Comparison of ENCODE assay signal across 19 mouse cellular contexts in the genomic region with DNA sequence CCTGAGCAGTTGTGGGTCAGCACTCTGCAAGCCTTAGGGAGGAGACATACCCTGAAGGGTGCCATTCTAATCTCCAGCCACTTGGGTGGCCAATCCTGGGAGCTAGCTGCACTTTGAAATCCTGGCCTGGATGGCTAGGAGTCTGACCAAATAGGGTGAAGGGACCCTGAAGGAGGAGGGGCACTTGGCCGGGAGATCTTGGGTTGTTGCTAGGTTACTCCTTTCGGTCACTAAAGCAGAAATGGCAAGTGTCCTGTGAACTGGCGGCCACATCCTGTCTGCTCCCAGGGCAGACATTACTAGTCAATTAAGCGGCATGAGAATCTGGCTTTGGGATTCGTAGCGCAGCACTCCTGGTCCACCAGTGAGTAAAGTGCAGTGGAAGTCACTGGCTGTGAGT. TPM values are rescaled to one million over a fixed set of nuclear protein-coding genes. Genes with fewer than 3 reads are reported as not detected.
DNase-seq lines count a peak whose midpoint lies in the region; ATAC-seq and TF ChIP-seq lines count a peak whose summit lies in the region.
"Had no signal": no experiment of that assay in that cellular context is flagged by ENCODE, and none has a peak within 500 bp of the region (broad histone marks: within the 10 kb centered on the region; RNA-seq: fewer than 3 reads in every experiment).

No protein-coding gene starts in this region.

- H3K27ac ChIP-seq in heart, embryonic 10.5 days = peak overlapping the region; percentile 74
- peak overlapping the region; percentile 54 for H3K27ac ChIP-seq in embryonic facial prominence, embryonic 10.5 days (replicated peaks)
- H3K27ac ChIP-seq: hindbrain, embryonic 14.5 days had no signal

- H3K36me3 ChIP-seq in heart, embryonic 10.5 days = peaks cover 42% of the 10 kb centered on the region
- H3K36me3 ChIP-seq in embryonic facial prominence, embryonic 10.5 days (replicated peaks) = peaks cover 98% of the 10 kb centered on the region

- no peaks in the 10 kb centered on the region for H3K9me3 ChIP-seq in heart, embryonic 10.5 days
- H3K9me3 ChIP-seq in embryonic facial prominence, embryonic 10.5 days = no peaks in the 10 kb centered on the region

- 53% methylated on average over 6 of the region's 6 CpGs for WGBS in heart, embryonic 10.5 days
- WGBS in lung, adult 2 months = 59% methylated on average over 6 of the region's 6 CpGs
- WGBS in embryonic facial prominence, embryonic 10.5 days = 59% methylated on average over 6 of the region's 6 CpGs

- intact Hi-C loops in heart, postnatal 10 days (cut with DNase I) = loop anchor here (5.0 kb wide), 1 partner anchor 152 kb away; no protein-coding TSS in a partner anchor

- no peak for TF ChIP-seq CTCF in lung, adult 2 months (IDR thresholded peaks at IDR 0.05; ENCODE audit: insufficient read depth, low read length)

- ATAC-seq in megakaryocyte-erythroid progenitor cell, adult 5-6 weeks (replicated peaks; ENCODE audit: low FRiP score, low TSS enrichment, poor library complexity, severe bottlenecking) = no peak
- ATAC-seq: intestine, embryonic 16.5 days; liver, postnatal 0 days; Patski had no signal

- peaks cover 91% of the 10 kb centered on the region for H3K4me1 ChIP-seq in heart, embryonic 10.5 days
- H3K4me1 ChIP-seq in lung, adult 2 months (ENCODE audit: control insufficient read depth, insufficient read depth, low read length) = peaks cover 29% of the 10 kb centered on the region
- H3K4me1 ChIP-seq in embryonic facial prominence, embryonic 10.5 days = peaks cover 97% of the 10 kb centered on the region

- H3K4me3 ChIP-seq in heart, embryonic 10.5 days = 0 out of 2 replicates have a peak overlapping the region, but pooled peaks have one; percentile 6
- no peak overlapping the region for H3K4me3 ChIP-seq in lung, adult 2 months (replicated peaks; ENCODE audit: extremely low read depth, low read depth, low read length)
- H3K4me3 ChIP-seq in embryonic facial prominence, embryonic 10.5 days = no peak overlapping the region

- no peak for DNase-seq in heart, embryonic 10.5 days (ENCODE audit: low spot score)
- no peak for DNase-seq in heart, postnatal 10 days
- peak; percentile 43 to 73 for DNase-seq in lung, postnatal 4 days
- no peak for DNase-seq in lung, adult 2 months
- peak; percentile 63 for DNase-seq in MN1 (ENCODE audit: low spot score)
- no peak for DNase-seq in embryonic facial prominence, embryonic 10.5 days (ENCODE audit: low spot score)
- DNase-seq: adrenal gland, postnatal 10 days; cerebellum, adult 9-11 months; gastrocnemius, postnatal 36 days; heart, postnatal 14 days; kidney, postnatal 10 days; liver; liver, postnatal 0 days; right cerebral cortex, adult 18-20 months; thymus, postnatal 36 days had no signal

- TF ChIP-seq POLR2A in lung, adult 2 months (IDR thresholded peaks at IDR 0.05; ENCODE audit: borderline replicate concordance, extremely low read depth, low read depth, low read length) = no peak

- no peaks in the 10 kb centered on the region for H3K27me3 ChIP-seq in heart, embryonic 10.5 days (ENCODE audit: insufficient read depth, poor library complexity, severe bottlenecking)
- H3K27me3 ChIP-seq in embryonic facial prominence, embryonic 10.5 days (replicated peaks; ENCODE audit: low read depth, poor library complexity, severe bottlenecking) = no peaks in the 10 kb centered on the region
- H3K27me3 ChIP-seq: Patski had no signal

RNA-seq across cellular contexts. Expression of a gene that starts 31.3 kb away (rescaled TPM):
- 7.7 and 12.9 TPM in 2 replicates for polyA plus RNA-seq in heart, embryonic 10.5 days (2016; fragmentation: Nextera tagmentation; extraction: Ambion mirVana)
- 10 to 100 TPM in 1 of 2 experiments, 1 to 10 TPM in 1; 8.8 to 14.1 TPM for total RNA-seq in heart, postnatal 10 days (2021)
- 10.8 and 12.4 TPM in 2 replicates for polyA plus RNA-seq in lung, adult 2 months (2012; rRNA removed)
- 18.0 and 18.4 TPM in 2 replicates for polyA plus RNA-seq in embryonic facial prominence, embryonic 10.5 days (2016; fragmentation: Nextera tagmentation; extraction: Ambion mirVana)
- 25.6 and 30.1 TPM in 2 replicates for total RNA-seq in megakaryocyte-erythroid progenitor cell, adult 5-6 weeks (2014; fragmentation: Nextera tagmentation)
- total RNA-seq in megakaryocyte-erythroid progenitor cell, adult 5-6 weeks (2017) = 6.7 and 7.0 TPM in 2 replicates

Comparison
In these comparisons a context has a peak if more than half of its experiments do, and no peak if none do; other contexts are left out.
1. DNase-seq: peak in lung, postnatal 4 days (2 of 2) and MN1 (single experiment); none in heart, embryonic 10.5 days (single experiment), heart, postnatal 10 days (0 of 2), lung, adult 2 months (single experiment) and embryonic facial prominence, embryonic 10.5 days (single experiment).